Mouse (Mus musculus) B cell, adult 62 days (primary cell): Measurements from ENCODE around the gene Hcn1. TPM values are rescaled to one million over a fixed set of nuclear protein-coding genes. Genes with fewer than 3 reads are reported as not detected.

ENCODE experiments used
- total RNA-seq: library from RNA; stranded (reverse); gene quantifications from 4 replicates; pipeline ENCODE4 v1.2.4, GENCODE M21; 2023

Gene Hcn1
- total RNA-seq: not detected in 4 replicates

DNA sequence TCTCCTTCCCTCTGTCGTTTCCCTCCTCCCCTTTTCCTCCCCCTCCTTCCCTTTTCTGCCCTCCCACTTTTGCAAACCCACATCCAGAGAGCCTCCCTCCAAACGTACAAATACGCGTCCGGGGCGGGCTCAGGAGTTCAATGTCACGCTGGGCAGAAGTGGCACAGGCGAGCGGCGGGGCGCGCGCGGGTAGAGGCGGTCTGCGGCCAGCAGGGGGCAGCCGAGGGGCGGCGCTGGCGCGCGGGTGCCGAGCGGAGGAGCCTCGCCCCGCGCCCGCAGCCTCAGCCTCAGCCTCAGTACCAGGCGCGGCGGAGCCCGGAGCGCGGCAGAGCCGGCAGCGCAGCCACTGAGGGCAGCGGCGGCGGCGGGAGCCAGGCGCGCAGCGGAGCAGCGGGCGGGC is at the start of gene Hcn1:
Gene Hcn1 (plus strand): TSS at position 140 of the 400 bp plus-strand sequence.

